Mouse (Mus musculus) yolk sac, embryonic 10.5 days (tissue): ENCODE results near the gene Arhgap21.
"Not testable (repeated sequence)": the region's sequence is repeated elsewhere in the genome, so short reads cannot be mapped to it uniquely, and the experiment has no call there.

Source experiments
- DNase-seq: peaks from one replicate; pipeline ENCODE4 v3.0.0-alpha.2; 2017; ENCODE audit warnings: low spot score

The Arhgap21 gene

DNA sequence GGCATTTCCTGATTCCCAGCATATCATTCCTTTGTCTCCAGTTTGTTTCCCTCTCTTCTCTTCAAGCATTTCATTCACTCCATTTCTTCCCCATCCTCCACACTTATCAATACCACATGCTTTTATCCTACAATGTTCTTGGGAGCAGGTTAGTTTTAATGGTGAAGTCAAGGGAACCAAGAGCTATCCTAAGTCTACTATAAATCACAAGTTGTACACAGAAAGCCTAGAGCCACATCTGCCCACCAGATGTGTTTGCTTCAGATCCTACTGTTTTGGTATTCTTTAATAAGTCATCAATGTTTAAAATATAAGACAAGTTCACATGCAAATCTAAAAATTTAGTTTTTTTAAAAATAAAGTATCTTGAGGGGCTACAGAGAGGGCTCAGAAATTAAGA is 27.6 kb downstream of the Arhgap21 start:
- no peak for DNase-seq

DNA sequence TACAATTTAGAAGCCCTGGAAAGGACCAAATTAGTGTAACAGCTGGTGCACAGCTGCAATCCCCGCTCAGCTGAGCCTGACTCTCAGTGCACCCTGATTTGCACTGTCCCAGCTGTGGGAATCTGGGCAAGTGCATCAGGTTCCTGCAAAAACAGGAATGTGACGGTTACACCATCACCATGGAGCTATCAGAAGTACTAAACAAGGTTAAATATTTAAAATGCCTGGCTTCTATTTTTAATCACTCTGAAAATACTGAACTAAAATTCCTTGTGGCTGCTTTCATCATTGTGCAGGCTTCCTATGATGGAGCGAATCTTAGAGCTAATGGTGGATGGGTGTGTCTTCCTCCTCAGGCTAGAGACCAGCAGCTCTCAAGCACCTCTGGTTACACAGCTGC is 29.3 kb downstream of the Arhgap21 start:
- DNase-seq: no peak

DNA sequence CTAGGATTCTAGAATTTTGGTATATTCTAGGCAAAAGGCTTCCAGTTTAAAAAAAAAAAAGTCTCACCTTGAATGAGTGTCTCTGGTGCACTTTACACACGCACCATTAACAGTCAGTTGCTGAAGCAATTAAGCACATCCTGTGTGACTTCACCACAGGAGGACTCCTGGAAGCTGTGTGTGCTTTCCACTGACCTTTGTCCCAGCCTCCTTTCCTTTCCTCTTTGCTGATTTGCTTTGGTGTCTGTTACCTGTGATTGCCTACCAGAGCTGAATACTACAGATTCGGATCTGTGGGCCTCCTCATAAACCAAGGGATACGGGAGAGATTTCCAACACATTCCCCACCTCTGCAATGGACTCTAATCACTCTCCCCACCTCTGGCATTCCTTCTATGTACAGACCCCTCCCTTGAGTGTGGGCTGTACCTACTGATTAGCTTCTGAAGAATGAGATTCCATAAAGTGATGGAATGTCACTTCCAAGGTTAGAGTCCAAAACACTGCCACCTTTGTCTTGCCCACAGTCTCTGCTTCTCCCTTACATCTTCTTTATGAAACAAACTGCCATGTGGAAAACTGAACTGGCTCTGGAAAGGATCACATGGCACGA is 32.0 kb downstream of the Arhgap21 start:
- peak; percentile 73 for DNase-seq

DNA sequence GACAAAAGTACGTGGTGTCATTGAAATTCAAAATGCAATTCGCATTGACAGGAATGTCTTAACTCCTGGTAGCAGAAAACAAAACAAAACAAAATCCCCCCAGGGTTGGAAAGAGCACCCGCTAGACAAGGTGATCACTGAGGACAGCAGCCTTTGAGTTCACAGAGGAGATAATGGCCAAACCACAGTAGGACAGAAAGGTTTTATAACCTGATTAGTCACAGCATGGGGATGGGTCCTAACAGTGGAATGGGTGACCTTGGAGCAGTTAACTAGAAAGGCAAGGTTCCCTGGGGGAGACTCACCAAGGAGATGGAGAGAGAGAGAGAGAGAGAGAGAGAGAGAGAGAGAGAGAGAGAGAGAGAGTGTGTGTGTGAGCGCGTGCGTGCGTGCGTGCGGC is 34.3 kb downstream of the Arhgap21 start:
- no peak for DNase-seq

DNA sequence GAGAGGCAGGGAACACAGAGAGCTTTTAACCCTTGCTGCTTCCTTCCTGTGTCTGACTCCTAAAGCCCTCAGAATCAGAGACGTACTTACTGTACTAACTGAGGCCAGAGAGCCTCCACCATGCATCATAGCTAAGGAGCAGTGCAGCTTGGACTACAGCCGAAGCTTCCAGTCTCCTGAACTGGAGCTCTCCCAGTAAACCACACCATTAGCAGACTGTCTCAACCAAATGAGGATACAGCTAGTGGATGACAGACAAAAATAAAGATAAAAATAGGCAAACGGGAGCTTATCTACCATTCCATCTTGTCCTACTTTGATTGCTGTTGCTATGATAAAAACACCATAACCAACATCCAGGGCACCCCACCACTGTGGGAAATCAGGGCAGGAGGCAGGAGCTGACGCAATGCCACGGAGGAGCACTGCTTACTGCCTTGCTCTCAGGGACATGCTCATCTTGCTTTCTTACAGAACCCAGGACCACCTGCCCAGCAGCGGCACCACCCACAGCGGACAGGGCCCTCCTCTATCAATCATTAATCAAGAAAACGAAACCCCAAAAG is 35.9 kb downstream of the Arhgap21 start:
- DNase-seq: no peak

DNA sequence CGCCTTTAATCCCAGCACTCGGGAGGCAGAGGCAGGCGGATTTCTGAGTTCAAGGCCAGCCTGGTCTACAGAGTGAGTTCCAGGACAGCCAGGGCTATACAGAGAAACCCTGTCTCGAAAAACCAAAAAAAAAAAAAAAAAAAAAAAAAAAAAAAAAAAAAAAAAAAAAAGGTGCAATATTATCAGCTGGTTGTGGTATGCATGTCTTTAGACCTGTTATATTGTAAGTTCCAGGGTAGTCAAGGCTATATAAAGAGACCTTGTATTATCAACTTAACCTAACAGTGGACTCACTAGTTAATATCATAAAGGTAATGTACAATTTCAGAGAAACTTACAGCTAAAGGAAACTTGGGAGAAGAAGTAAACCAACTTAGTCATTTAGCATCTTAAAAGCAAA is 36.9 kb downstream of the Arhgap21 start:
- DNase-seq: not testable (repeated sequence)

DNA sequence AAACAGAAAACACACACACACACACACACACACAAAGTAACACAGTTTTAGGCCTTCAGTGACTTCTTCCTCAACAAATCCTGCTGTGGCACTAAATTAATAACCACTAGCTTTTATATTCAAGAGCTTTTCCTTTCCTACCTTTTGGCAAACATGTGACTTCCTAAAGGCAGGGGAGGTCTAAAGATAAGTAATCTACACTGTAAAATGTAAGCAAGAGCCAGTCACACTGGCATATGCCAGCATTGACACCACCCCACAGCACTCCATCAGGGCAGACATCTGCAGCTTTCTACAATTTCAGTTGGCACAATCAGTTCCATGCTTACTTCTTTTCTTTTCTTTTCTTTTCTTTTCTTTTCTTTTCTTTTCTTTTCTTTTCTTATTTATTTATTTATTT is 40.2 kb downstream of the Arhgap21 start:
- no peak for DNase-seq

DNA sequence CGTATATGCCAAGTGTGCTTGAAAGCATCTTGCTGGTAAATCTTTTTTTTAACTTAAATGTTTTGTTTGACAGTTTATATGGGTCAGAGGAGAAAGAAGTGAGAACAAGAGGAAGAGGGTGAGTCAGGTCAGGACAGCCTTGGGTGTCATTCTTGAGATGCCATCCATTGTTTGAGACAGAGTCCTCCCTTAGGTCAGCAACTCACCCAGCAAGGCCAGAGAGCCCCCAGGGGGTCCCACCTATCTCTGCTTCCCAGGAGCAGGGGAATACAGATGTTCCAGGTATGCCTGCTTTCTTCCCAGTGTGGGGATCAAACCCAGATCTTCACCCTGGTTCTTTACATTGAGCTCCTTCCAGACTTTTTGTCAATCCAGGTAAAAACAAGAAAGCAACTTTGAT is 43.7 kb downstream of the Arhgap21 start:
- no peak for DNase-seq

DNA sequence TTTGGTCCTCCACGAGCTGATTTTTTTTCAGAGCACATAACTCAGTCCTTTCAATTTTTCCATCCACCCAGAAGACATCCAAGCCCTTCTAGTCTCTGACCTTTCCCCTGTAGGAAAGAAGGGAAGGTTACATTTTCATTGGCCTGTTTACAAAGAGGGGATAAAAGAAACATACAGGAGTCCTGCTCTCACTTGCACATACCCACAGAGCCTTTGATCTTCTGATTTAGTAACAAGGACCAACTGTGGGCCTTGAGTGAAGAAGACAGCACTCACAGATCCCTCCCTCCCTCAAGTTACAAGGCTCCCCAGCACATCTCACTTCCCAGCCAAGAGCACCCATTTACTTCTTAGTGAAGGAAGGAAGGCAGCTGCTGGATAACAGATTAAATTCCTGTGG is 46.3 kb downstream of the Arhgap21 start:
- no peak for DNase-seq

DNA sequence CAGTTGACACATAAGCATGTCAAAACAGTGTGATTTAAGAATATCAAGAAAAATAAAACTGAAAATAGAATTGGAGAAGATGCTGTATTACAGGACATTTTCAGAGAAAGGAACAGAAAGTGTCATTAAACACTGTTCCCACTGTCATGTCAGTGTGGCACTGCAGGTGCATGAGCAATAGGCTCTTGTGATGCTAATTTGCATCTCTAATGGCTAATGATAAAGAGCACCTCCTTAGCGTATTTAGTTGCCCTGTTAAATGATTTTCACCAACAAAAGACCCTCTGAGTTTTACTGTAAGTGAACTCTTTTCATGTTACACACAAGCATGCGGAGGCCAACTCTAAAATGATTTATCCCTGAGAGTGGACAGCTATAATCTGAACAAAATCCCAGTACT is 47.1 kb downstream of the Arhgap21 start:
- no peak for DNase-seq

DNA sequence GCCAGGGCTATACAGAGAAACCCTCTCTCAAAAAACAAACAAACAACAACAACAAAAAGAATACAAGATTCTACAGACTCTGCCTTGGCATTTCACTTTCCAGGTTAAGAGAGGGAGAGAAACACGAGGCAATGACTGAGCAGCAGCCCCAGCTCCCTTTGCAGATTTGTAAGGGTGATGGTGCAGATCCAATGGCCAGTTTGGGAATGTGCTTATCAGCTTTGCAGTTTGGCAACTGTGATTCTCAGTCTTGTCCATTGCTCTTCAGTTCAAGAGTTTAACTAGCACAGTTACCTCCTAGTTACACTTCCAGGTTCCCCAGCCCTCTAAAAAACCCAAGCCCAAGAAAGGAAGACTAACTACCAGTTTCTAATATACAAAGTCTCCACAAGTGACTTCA is 47.7 kb downstream of the Arhgap21 start:
- no peak for DNase-seq

DNA sequence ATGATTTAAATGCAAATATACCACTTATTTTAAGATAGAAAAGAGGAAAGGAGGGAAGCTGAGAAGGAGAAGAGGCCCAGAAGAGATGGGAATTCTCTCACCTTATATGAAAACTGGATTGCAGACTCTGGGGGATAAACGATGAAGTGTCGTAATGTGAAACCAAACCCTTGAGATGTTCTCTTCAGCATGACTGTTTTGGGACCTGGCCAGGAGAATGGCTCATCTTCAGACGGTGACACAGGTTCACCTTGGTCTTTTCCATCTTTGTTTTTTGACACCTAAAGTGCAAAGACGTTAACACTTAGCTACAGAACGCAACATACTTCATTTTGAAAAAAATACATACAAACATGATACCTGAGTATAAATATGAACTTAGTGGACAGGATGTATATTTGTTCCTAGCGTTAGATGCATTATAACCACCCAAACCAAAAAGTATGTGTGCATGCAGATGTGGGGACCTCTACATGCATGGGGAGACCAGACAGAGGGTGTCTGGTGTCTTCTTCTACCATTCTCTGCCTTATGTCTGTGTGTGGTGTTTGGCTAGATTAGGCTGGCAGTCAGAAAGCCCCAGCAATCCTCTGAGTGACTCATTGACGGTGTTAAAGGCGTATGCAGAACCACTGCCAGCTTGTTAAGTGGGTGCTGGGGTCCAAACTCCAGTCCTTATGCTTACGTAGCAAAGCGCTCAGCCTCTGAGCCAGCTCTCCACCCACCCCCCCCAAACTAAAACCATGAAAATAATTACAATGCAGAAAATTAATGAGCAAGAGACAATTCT is 54.0 kb downstream of the Arhgap21 start:
- no peak for DNase-seq

DNA sequence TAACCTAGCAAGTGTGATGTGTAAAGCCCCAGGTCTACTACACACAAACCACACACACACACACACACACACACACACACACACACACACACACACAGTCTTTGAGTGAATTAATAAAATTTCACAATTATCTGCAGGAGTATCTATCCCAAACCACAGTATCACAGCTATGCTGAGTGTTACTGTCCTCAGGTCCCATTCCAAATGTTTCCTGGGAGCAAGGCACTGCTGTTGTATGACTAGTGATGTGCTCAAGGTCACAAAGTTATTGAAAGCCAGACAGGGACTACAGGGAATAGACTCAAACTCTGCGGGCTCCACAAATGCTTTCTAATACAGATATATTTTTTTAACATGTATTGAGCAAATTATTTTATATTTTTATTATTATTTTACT is 55.7 kb downstream of the Arhgap21 start:
- DNase-seq: no peak

DNA sequence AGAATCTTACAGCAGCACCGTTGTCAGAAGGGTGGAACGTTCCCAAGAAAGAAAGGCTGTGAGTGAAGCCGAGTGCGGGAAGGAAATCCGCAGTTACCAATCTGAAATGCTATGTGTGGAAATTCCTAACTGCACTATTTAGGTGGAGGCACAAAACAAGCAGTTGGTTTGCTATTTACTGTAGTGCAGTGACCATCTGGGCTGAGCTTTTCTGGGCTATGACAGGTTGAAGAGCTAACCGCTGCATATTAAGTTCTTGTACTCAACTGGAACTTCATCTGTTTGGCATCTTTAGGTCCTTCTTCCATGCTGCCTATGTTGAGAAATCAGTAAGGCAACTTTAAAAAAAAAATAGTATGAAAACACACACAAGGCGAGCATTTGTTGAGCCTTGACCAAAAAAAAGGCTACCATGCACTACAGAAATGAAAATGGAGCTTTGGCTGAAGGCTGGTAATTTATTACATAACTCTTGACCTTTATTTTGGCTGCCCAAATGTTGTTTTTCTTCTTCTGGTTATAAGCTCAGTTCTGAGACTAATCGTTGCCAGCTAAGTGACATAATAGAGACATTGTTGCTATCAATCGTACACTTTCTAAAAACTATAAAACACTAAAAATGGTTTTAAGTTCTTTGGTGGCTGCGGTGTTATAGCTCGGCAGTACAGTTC is 56.2 kb downstream of the Arhgap21 start:
- no peak for DNase-seq

DNA sequence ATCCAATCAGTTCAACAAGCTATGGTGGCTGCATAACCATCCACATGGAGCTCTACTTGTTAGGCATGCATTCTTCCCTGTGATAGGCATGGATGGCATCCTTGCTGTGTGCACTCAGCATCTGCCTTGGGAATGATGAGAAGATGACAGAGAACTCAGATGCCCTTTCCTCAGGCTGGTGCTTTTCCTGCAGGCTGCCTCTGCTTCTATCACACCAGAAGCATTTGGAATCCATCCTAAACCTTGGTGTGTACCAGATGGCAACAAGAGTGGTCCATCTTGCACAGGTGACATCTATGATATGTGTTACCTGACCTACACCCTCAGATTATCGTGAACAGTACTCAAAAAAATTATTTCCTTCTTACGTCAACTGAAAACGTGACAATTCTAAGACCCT is 58.2 kb downstream of the Arhgap21 start:
- no peak for DNase-seq

DNA sequence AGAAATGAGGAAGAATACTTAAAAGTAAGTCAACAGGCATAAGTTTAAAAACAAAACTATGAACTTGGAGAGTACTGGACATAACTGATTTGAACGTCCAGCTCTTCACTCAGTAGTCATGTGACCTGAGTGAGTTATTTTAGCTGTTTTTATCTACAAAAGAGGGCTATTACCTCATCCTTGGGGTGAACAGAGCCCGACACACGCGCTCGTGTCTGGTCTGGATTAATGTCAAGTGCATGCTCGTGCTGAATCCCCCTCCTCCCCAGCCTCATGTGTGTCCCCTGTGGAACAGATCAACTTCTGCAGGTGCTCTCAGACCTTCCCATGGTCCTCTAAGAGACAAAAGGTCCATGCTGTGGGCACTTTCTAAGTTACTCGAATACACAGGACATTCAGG is 59.3 kb downstream of the Arhgap21 start:
- DNase-seq: no peak

DNA sequence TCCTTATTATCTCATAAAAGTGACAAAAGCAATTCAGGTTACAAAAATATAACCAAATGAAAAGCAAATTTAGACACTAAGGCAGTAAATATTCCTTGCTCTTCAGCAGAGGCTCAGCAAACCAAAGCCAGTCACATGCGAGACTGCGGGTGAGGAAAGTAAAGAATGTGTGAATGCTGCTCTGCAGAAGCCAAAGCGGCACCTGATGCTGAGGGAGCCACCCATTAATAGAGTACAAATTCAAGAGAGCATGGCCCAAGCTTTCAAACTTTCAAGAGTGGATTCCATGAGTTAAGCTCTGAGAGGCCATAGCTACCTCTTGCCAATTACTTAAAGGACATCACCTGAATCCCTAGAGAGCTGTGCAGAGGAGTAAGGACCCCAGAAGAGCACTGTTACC is 61.4 kb downstream of the Arhgap21 start:
- DNase-seq: no peak

DNA sequence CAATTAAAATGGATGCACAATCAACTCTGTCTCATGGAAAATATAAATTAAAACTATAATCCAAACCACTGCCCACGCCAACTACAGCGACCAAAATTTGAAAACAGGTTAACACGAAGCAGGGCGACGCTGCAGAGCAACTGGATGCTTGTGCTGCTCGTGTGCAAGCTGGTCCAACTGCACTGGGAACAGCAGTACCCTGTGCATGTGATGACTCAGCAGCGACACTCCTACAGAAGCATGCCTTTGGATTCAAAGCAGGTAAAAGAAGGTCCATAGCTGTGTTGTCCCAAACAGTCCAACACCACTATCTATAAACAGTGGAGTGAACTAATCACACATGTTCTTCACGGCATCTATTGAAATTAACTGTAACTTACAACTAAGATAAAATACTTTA is 63.3 kb downstream of the Arhgap21 start:
- DNase-seq: no peak

DNA sequence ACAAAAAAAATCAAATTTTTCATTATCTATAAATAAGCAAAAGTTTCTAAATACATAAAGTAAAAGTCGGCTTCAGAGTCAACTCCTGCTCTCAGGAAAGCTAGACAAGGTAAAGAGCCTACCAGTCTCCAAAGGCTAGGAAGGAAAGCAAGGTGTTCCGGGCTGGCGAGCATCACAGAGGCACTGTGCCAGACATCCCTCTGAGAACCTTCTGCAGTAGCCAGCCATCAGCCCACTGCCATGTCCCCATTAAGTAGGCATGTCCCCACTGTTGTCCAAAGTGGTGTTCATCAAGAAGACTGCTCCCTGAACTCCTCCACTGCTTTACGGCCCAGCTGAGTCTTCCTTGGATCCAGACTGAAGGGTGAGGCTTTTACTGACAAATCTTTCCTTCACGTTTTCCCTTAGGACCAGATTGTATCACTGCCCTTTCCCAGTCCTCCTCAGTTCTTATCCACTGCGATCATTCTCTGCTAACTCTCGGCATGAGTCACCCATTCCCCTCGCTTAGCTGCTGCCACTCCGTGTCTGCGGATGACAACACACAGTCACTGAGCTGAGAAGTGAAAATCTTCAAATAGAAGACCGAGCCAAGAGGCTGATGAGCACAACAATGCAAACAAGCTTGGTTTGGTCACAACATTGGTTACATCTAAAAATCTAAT is 65.6 kb downstream of the Arhgap21 start:
- no peak for DNase-seq

DNA sequence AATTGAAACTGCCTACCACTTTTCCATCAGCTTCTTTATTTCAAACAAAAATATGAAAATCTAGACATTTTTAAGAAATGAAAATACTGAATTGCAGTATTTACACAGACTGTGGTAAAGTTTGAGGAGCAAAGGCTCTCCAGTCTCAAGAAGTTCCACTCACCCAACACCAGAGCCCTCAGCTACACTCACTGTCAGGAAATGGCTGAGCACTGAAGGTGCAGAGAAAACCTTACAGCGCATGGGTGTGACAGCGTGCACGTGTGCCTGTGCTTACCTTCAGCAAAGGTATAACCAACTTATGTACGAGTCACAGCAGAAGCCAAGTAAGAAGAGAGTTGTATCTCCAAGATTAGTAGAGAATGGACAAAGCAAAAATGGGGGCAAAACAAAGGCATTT is 66.8 kb downstream of the Arhgap21 start:
- DNase-seq: no peak

DNA sequence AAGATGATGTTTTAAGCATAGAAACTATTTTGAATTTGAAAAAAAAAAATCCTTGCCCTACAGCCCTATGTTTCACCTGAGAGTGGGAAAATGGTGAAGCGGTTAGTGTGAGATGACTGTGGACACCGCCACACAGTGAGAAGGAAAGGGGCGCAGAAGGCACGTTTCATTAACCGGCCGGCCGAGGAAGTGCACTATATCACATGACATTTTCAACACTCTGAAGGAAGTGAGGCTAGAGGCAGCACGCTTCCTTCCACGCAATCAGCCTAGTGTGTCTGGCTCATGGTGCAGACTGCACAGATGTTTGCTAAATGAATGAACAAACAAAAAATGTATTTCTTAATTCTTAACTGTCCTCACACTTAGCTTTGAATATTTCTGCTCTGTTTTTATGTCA is 69.4 kb downstream of the Arhgap21 start:
- no peak for DNase-seq

DNA sequence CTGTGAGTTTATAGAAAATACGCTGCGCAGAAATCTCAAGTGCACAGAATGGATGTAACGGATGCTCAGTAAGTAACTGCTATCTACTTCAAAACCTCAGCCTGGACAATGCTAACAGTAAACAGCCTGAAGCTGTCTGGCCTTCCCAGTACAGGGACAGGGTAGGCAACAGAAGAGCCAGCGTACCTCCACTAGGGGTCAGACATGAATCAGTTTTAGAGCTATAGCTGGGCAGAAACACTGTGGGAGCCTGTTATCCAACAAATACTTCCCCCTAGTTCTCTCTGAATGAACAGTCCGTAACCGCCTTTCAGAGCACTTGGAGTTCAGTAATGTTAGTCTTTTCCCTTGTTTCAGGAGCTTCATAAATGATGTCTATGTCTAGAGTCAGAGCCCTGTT is 70.0 kb downstream of the Arhgap21 start:
- DNase-seq: peak; percentile 75

DNA sequence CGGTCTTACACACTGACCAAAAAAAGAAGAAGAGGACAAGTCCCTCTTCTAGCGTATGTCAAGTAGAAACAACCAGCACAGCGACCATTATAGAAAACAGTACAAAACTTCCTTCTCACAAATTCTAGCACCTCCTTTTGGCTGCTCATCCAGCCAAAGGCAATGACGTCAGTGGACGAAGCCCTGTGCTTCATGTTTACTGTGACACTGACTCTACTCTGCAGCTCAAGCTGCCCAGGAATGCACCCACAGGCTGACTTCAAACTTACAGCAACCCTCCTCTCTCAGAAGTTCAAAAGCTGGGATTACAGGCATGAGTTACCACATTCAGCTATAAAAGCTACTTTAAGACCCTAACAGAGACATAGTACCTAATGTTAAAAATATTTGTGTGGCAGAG is 72.2 kb downstream of the Arhgap21 start:
- DNase-seq: no peak
